Mouse (Mus musculus): Measurements from ENCODE around the gene Gm21440. TPM values are rescaled to one million over a fixed set of nuclear protein-coding genes. Genes with fewer than 3 reads are reported as not detected.

The Gm21440 gene
- polyA plus RNA-seq (2014; fragmentation: Illumina TruSeq; extraction: RNeasy Lipid Tissue Mini Kit (QIAGEN cat#74804); ENCODE audit: low read depth, low replicate concordance): not detected

GRCm38 (mm10) chrY:13252091-13252490 lies at the start of gene Gm21440, which contains the start of gene Gm21454:
Gm21440 (plus strand) TSS chrY:13252391.
Gm21454 (plus strand) TSS chrY:13252442.

GRCm38 (mm10) chrY:13223828-13224227 lies 28.4 kb upstream of the Gm21440 start, which contains the start of gene Gm21828:
Gm21828 (minus strand) TSS chrY:13223928.

Other genes with a start within 250 kb of the Gm21440 start
- gene Gm20807, start 209.5 kb upstream of the Gm21440 start, polyA plus RNA-seq (2014; fragmentation: Illumina TruSeq; extraction: RNeasy Lipid Tissue Mini Kit (QIAGEN cat#74804); ENCODE audit: low read depth, low replicate concordance): not detected
- not detected for gene Gm21891, start 118.9 kb upstream of the Gm21440 start, polyA plus RNA-seq (2014; fragmentation: Illumina TruSeq; extraction: RNeasy Lipid Tissue Mini Kit (QIAGEN cat#74804); ENCODE audit: low read depth, low replicate concordance)
- gene Gm21425, start 90.4 kb upstream of the Gm21440 start, polyA plus RNA-seq (2014; fragmentation: Illumina TruSeq; extraction: RNeasy Lipid Tissue Mini Kit (QIAGEN cat#74804); ENCODE audit: low read depth, low replicate concordance): not detected
- not detected for gene Gm21828, start 28.5 kb upstream of the Gm21440 start, polyA plus RNA-seq (2014; fragmentation: Illumina TruSeq; extraction: RNeasy Lipid Tissue Mini Kit (QIAGEN cat#74804); ENCODE audit: low read depth, low replicate concordance)
- gene Gm21454, start 51 bp downstream of the Gm21440 start, polyA plus RNA-seq (2014; fragmentation: Illumina TruSeq; extraction: RNeasy Lipid Tissue Mini Kit (QIAGEN cat#74804); ENCODE audit: low read depth, low replicate concordance): not detected
- gene Gm21725, start 96.7 kb downstream of the Gm21440 start, polyA plus RNA-seq (2014; fragmentation: Illumina TruSeq; extraction: RNeasy Lipid Tissue Mini Kit (QIAGEN cat#74804); ENCODE audit: low read depth, low replicate concordance): not detected
- gene Gm21866, start 213.2 kb downstream of the Gm21440 start, polyA plus RNA-seq (2014; fragmentation: Illumina TruSeq; extraction: RNeasy Lipid Tissue Mini Kit (QIAGEN cat#74804); ENCODE audit: low read depth, low replicate concordance): not detected
- gene Gm20773, start 241.6 kb downstream of the Gm21440 start, polyA plus RNA-seq (2014; fragmentation: Illumina TruSeq; extraction: RNeasy Lipid Tissue Mini Kit (QIAGEN cat#74804); ENCODE audit: low read depth, low replicate concordance): not detected

Data from sigmoid colon, adult 10 weeks (tissue).